Mouse (Mus musculus) G1E (cell line): ENCODE measurements around the gene Rgs3.

Experiments
- CTCF ChIP-seq: IDR thresholded peaks from 2 replicates; pipeline ENCODE4 v1.5.1; 2012; ENCODE audit warnings: low read depth, low read length, inconsistent platforms, mixed read lengths
- GATA1 ChIP-seq: IDR thresholded peaks from 2 replicates; pipeline ENCODE4 v1.6.1; 2012; ENCODE audit warnings: borderline replicate concordance, low read length, inconsistent platforms, mixed read lengths
- GATA2 ChIP-seq: IDR thresholded peaks from 2 replicates; pipeline ENCODE4 v1.6.1; 2012; ENCODE audit warnings: low read depth, low read length, inconsistent platforms, borderline replicate concordance
- POLR2AphosphoS5 ChIP-seq: IDR thresholded peaks from 2 replicates; pipeline ENCODE4 v1.6.1; 2012; ENCODE audit warnings: low read depth, low read length, inconsistent platforms; ENCODE audit not compliant: insufficient replicate concordance
- TAL1 ChIP-seq: conservative IDR thresholded peaks from 2 replicates; pipeline ENCODE4 v1.6.1; 2012; ENCODE audit warnings: low read depth, low read length, inconsistent platforms, mixed read lengths

GRCm38 (mm10) chr4:62711582-62711981 is 151.9 kb downstream of the Rgs3 start:
- TF ChIP-seq GATA1 (no peak), GATA2 (no peak), CTCF (no peak), TAL1 (no peak), POLR2AphosphoS5 (no peak)
